Mouse (Mus musculus) erythroid progenitor cell, adult 5-6 weeks (primary cell): ENCODE data around the gene Atg7. TPM values are rescaled to one million over a fixed set of nuclear protein-coding genes. Genes with fewer than 3 reads are reported as not detected.

ENCODE experiments used
- ATAC-seq: replicated peaks from 2 replicates; pipeline ENCODE4 v1.8.0; 2016; ENCODE audit warnings: moderate number of reproducible peaks, mild to moderate bottlenecking, moderate TSS enrichment, inconsistent platforms; ENCODE audit not compliant: poor library complexity, low FRiP score, severe bottlenecking
- total RNA-seq, 2 experiments: library from RNA; stranded (forward) in 1 of 2; stranded (reverse) in 1 of 2; fragments of 150-400 nt in 1 of 2; fragments of 186-747, 209-891 nt in 1 of 2; gene quantifications; 2 replicates each; pipeline versions ENCODE4 v1.2.3 to v1.2.4; 2015 to 2017; ENCODE audit warnings: low replicate concordance in 2 of 2

Gene Atg7
- total RNA-seq, 2 experiments from 2014 or later: 19.8 to 23.1 TPM

DNA sequence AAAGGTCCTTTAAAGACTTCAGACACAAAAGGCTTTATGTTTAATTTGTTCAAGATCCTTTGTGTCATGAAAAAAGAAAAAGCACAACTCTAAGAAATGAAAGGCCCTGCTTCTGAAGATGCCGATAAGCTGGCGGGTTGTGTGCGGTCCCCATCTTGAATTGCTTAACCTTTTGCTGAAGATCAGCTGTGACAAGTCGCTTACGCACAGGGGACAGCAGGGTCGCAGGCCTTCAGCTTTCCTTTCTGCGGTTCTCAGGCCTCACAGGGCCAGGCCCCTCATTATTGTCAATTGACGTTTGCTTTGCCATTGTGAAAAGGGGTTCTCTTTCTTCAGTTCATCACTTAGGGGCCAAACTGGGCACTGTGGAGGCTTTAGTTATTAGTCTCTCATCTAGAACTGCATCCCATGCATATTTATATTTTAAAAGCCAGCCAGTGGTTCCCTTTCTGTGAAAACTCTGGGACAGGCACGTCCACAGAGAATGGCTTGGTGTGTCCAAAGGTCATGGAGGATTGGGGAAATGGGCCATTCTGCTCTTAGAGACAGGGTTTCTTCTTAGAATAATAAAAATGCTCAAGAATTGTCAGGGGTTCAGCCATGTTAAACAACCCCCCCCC is 39.3 kb downstream of the Atg7 start:
- ATAC-seq: no peak

DNA sequence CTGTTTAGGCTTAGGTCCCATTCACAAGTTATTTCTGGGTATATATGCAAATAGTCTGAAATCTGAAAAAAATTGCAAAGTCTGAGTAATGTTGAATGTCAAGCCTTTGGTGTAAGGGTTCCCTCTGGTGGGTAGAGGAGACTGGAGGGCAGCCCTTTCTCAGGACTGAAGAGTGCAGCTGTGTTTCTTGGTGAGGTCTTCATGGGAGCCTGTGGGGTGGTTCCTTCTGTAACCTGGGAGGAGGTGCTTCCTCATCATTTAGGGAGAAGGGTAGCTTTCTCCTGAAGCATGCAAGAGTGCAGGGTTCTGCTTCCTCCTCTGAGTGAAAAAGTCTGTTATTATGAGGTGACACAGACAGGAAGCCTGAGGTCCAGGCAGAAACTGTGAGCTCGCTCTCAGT is 40.8 kb downstream of the Atg7 start:
- no peak for ATAC-seq

DNA sequence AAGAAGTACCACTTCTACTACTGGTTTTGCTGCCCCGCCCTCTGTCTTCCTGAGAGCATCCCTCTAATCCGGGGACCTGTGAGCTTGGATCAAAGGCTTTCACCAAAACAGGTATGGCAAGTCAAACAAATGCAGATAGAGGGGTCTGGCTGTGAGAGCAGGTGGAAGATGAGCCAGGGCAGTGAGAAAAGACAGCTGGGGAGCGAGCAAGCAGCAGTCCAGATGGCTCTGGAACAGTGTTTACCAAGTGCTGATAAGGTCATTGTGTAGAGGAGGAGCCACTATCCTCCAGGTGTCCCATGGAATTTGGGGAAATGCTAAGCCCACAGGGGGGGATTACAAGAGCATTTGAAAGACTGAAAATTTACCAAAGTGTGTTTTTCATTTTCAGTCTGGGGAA is 41.5 kb downstream of the Atg7 start:
- ATAC-seq: no peak

DNA sequence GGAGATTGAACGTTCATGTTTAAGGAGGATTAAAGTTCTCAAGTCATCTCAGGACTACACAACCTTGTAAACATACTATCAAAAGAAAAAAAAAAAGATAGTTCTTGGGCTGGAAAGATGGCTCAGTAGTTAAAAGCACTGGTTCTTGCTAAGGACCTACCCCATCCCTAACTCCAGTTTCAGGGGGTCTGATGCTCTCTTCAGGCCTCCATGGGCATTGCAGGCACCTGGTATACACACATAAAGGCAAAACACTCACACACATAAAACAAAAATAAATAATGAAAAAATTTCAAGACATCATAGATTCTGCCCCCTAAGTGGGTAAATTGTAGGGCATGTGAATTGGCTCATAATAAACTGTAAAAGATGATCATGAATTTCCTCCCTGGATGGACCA is 42.5 kb downstream of the Atg7 start:
- ATAC-seq: no peak

DNA sequence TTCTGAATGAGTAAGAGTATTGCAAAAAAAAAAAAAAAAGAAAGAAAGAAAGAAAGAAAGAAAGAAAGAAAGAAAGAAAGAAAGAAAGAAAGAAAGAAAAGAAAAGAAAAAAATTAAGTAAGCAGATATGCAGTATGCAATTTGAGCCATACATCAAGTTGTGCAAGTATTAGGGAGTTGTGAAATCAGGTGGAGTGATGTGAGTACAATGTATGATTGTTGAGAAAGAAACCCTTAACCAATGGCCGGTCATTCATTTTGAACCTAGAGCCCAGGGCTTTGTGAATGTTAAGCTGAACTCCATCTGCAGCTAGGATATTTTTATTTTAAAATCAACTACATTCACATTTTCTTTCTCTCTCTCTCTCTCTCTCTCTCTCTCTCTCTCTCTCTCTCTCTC is 44.1 kb downstream of the Atg7 start:
- ATAC-seq: no peak

DNA sequence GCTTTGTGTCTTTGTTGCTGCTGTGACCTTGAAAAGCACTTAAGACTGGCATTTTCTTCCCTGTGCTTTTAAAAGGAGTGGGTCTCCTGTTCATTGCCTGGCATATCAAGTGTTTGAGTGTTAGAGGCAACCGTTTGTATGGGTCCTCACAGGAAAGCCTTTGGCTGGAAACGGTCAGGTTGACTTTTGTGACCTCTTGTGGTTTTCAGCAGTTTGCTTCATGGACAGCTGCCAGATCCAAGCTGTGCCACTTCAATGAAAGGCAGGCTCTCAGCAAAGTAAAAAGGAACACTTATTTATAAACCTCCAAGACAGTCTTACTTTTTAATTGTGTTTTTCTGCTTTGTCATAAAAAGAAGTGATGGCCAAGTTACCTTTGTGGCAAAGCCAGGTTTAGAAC is 47.8 kb downstream of the Atg7 start:
- ATAC-seq: no peak

DNA sequence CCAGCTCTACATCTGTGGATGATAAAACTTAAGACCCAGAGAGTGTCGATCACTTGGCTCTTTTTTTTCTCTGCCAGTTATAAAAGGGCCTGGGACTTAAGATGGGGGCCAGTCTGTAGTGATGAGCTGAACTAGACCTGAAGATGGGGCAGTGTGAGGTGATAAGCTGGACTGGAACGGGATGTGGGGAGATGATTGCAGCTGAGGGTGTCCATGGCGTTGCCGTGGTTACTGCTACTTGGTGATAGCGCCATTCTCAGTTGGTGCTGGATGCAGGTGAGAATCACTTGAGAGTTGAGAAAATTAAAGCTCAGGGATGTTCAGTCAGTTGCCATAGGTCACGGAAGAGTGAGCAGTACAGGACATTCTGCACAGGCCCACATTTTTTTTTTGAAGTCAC is 48.6 kb downstream of the Atg7 start:
- ATAC-seq: no peak

DNA sequence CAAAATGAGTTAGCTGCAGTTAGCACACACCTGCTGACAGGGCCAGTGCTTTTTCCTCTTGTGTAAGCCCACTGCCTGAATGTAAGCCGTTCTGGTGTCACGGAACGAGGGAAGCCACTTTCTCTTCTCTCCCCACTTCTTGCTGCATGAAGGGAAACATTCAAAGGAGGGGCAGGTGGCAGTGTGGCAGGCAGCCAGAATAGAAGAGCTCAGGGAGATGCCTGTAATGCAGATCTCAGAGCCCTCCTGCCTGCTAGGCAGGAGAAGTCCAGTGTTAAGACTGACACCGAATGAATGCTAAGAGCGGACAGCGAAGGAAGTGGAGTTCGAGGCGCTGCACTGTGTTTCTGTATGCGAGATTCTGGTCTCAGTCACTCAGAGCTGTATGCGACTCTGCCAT is 49.8 kb downstream of the Atg7 start:
- ATAC-seq: no peak

DNA sequence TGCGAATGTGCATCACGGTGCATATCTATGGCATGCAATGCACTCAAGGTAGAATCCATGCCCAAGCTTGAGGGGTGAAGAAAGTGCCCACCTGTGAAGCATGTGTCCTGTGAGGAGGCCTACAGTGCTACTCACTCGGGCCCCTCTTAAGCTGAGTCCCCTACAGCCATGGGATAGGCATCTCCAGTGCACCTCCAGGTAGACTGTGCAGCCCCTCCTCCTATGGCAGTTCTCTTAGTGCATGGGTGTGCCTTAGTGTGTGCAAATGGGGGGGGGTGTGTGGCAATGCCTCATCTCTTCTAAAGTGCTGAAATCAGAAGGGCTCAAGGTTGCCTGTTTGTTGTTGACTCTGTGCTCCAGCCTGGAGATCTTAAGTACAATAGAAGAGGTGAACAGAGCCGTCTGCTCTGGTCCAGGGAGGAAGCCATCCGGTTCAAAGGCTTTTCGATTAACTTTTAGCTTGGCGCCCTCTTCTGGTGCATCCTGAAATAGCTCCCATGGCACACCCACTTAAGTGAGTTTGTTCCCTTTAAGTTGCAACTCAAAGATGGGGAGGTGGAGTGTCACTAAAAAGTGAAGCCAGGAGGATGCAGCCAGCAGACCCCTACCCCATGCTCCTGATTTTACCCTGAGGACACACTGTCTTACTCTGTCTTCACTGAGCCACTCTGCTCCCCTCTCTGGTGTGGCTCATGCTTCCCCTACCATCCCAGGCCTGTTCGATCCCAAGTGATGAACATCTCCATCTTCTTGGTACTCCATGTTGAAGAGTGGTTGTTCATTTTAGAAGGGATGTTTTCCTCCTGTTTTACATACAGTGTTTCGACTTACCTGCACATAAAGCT is 55.0 kb downstream of the Atg7 start:
- ATAC-seq: peak; percentile 55; the same call in 1 of the 2 replicates

DNA sequence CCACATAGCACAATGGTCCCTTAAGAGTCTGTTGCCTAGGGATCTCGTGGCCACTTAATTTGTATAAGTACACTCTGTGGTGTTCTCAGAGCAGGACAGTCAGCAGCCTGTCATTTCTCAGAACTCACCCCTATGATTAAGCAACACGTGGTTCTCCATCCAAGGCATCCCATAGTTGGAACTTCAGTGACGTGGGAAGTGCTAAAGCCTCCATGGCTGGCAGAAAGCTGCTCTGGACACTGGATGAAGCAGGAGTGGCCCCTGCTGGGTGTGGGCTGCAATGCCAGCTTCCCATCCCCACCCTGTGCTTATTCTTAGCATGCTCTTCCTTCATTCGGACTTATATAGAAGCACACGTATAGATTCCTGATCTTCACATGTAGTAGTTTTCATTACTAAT is 55.7 kb downstream of the Atg7 start:
- ATAC-seq: no peak

DNA sequence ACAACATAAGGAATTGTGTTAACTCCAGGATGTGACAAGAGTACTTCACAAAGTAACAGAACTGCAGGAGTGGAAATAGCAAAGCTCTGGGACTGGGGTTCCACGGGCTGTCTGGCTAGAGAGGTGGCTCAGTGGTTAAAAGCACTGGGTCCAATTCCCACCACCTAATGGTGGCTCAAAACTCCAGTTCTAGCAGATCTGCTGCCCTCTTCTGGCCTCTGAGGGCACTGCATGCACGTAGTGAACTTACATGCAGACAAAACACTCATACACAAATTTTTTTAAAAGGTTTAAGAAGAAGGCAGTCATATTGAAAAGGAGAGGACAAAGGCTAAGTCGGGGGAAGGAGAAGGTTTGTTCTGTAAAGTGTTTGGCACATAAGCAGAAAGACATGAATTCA is 57.8 kb downstream of the Atg7 start:
- no peak for ATAC-seq

DNA sequence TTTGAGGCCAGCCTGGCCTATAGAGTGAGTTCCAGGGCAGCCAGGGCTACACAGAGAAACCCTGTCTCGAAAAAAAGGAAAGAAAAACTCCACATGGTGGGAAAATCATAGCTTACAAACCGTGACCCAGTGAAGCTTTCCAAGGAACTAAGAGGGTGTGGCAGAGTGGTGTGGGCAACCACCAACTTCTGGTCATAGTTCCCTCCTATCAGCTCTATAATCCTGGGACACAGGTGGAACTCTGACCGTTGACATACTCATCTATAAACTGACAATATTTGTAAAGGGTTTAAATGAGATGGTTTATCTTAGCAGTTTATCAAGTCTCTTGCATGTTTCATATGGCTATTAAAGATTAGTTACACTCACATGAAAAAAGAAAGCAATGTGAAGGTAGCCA is 64.1 kb downstream of the Atg7 start:
- ATAC-seq: no peak

DNA sequence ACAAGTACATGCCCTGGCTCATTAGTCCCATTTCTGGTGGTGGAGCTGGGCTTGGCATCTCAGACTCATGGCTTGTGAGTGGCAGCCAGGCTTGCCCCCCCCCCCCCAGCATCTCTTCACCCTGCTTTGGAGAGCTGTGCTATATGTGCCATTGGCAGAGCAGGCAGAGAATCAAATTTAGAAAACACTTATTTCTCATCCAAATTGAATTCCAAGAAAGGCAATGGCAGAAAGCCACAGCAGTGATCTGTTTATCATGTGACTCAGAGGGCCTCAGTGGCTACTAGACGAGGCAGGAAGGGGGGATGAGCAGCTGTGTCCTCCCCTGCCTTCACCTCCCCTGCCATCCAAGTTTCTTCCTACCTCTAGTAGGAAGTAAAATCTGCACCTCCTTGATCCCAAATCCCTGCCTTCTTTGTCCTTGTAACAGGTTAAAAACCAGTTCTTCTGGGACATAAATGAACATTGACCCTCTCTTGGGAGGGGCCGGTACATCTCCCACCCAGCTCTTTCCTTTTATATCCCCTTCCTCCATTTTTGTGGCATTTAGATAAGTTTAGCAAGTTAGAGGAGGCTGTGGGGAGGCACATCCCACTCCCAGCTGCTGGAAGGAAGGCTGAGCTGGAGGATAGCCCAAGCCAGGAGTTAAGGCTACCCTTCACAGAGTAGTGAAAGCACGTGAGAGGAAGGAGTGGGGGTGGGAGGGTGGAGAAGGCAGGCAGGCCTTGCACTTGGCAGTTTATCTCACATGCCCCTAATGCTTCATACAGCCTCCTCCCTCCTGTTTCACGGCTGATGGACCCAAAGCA is 69.5 kb downstream of the Atg7 start:
- no peak for ATAC-seq

DNA sequence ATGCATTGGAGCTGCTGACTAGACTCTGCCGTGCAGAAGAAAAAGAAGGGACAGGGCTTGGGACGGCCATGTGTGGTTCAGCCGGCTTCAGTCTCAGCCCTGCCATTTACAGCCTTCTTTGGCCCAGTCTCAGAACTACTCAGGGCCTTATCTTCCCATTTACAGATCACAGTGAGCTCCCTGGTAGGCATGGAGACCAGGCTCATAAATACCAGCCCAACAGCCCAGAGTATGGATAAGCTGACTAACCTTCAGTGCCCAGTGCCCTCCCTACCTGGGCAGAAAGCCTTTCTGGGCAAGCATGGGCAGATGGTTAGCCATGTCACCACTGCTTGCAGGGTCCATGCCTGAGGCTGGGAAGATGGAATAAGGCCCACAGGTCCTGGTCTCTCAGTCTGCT is 70.6 kb downstream of the Atg7 start:
- ATAC-seq: no peak

DNA sequence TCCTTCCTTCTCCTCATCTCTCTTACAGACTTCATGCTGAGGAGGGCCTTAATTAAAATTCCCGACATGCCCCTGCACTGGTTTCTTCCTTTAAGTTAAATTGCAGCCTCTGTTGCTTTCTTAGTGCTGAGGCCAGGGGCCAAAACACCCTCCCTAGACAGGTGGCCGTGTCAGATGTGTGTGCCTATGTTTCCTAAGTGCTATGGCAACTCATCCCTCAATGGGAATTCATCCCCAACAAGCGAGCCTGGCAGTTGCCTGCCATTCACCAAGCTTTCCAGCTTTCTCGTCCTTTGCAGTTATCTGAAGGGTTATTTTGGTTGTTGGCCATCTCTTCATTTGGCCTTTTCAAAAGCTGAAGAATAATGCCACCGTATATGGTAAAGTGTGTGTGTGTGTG is 71.8 kb downstream of the Atg7 start:
- no peak for ATAC-seq

DNA sequence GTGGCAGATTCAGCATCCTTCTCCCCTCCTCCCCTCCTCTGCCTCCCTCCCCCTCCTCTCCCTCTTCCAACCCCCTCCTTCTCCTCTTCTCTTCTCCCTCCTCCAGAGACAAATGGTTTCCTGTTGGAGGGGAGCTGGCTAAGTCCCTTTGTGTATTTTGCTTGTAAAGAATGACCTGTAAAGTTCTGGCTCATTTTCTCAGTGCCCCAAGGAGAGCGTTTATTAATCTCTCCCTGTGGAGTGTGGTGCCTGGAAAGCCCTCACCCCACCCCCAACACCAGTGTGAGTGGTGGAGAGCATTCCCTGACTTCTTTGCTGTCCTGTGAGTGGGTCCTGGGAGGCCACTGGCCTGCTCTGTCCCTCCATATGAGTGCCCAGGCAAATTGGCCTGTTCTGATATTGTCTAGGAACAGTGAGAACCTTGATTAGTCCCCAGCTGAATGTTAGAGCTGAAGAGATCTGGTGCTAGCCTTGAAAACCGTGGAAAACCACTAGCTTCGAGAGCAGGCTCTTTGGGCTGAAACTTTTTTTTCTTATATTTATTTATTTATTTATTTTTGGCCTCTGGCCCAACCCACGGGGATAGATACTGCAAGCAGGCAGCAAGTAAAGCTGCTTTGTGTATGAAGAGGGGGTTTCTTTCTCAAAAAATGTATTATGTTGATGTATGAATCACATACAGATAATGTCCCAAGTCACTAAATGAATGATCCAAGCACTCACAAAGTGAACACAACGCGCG is 72.6 kb downstream of the Atg7 start:
- no peak for ATAC-seq

DNA sequence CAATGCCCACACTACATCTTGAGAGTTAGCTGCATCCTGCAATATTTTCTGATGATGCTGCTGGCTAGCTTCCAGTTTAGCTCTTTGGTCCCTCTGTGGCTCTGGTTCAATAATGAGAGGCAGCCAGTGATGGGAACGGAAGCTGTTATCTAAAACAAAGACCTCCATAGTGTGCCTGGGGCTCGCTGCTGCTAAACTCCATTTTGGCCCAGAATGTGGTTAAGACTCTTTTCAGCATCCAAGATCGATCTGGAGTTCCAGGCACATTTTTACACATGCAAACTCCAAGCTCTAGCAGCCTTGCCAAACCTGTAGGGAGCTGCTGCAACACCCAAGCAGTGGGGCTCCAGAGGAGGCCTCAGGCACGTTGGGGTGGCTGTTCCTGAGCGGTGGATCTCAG is 76.2 kb downstream of the Atg7 start:
- no peak for ATAC-seq

DNA sequence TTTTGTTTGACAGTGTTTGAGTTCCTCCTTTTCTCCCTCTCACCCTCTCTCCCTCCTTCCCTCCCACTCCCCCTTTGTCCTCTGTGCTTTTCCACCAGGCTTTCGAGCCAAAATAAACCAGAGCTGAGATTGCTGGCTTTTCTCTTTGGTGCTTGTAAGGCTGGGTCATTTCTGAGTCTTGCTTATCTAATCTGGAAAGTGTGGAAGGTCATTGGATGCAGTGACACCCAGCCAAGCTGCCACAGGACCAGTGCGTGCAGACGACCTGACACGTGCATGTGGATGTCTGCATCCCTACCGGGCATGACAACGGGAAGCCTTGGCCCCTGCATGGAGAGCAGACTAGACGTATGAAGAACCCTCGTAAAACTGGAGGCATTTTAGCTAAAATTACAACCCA is 76.8 kb downstream of the Atg7 start:
- no peak for ATAC-seq

DNA sequence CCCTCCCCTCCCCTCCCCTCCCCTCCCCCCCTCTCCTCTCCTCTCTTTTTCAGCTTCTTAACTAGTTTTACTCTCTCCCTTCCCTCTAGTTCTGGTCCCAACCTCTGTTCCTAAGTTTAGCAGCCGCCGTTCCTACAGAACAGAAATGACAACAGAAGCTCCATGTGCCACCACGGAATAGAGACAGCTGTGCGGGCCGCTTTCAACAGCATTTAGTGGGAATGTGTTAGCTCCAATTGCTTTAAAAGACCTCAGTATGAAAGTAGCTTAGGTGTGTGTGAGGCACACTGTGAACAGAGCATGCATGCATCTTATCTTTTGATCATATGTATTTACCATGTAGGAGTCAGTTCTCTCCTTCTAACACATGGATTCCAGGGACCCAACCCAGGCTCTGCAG is 79.1 kb downstream of the Atg7 start:
- no peak for ATAC-seq

DNA sequence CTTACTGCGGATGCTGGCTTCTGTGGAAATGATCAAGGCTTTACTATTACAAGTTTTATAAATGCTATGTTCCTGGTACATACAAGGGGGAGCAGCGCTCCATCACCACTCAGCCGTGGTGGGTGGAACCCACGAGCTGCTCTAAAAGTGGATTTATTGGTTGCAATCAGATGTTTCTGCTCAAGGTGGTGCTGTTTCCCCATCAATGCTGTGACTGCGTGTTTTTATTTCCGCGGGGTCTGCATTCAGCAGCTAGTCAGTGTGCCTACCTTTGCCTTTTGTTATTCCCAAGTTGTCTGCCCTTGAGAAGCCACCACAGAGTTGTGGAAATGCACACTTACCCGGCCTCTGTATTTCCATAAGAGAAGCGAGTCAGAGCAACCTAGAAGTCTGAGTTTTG is 81.0 kb downstream of the Atg7 start:
- no peak for ATAC-seq
